Mouse (Mus musculus) lung, adult 2 months (tissue): ENCODE measurements around the gene Ppp1r26.

Experiments
- CTCF ChIP-seq: fragments of 200-500 bp; IDR thresholded peaks from 2 replicates; pipeline ENCODE4 v1.5.1; 2011; ENCODE audit warnings: mild to moderate bottlenecking, low read length, control low read depth; ENCODE audit not compliant: insufficient read depth
- POLR2A ChIP-seq: fragments of 200-500 bp; IDR thresholded peaks from 2 replicates; pipeline ENCODE4 v1.6.1; 2011; ENCODE audit warnings: low read depth, mild to moderate bottlenecking, control low read depth, low read length, borderline replicate concordance; ENCODE audit errors: extremely low read depth

DNA sequence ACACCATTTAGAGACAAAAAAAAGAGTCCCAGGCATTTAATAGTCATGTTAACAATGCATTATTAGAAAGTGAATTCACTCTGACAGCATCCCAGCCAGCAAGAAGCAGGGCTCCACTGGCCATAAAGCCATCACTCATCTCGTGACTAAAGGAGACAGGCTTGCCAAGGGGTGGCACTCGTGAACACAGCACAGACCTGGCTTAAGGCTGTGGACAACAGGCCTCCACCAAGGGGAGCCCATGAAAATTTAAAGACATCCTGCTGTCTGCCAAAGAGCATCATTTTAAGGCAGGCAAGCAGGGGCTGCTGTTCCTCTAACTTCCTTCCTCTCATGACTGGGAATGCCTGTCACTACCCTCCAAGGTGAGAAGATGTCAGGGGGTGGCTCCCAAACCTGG is 49.7 kb upstream of the Ppp1r26 start:
- TF ChIP-seq POLR2A (no peak), CTCF (no peak)
